Mouse (Mus musculus) urinary bladder, postnatal 10 days (tissue): ENCODE data around the gene Eno1.

ENCODE experiments used
- DNase-seq: peaks from one replicate; pipeline ENCODE4 v3.0.0; 2022; ENCODE audit warnings: low spot score

Eno1 gene

GRCm38 (mm10) chr4:150236521-150237481 lies at the start of gene Eno1:
Gene Eno1, plus strand, starts transcription at chr4:150236721.
- peak; percentile 92 for DNase-seq

- no peak for DNase-seq
Observed at GRCm38 (mm10) chr4:150188236-150188635, 48.3 kb upstream of the Eno1 start.

- DNase-seq: no peak
Observed at GRCm38 (mm10) chr4:150192199-150192598, 44.3 kb upstream of the Eno1 start.

- DNase-seq: no peak
Observed at GRCm38 (mm10) chr4:150193915-150194314, 42.6 kb upstream of the Eno1 start.

GRCm38 (mm10) chr4:150198268-150198667 lies 38.3 kb upstream of the Eno1 start:
- no peak for DNase-seq

GRCm38 (mm10) chr4:150201232-150201631 lies 35.3 kb upstream of the Eno1 start, which contains the start of gene Car6:
Gene Car6, minus strand, starts transcription at chr4:150201332.
- no peak for DNase-seq

GRCm38 (mm10) chr4:150202702-150203101 lies 33.8 kb upstream of the Eno1 start:
- DNase-seq: no peak

- no peak for DNase-seq
Observed at GRCm38 (mm10) chr4:150204877-150205276, 31.6 kb upstream of the Eno1 start.

- no peak for DNase-seq
Observed at GRCm38 (mm10) chr4:150209751-150210150, 26.8 kb upstream of the Eno1 start.

GRCm38 (mm10) chr4:150210306-150210705 lies 26.2 kb upstream of the Eno1 start:
- no peak for DNase-seq

- no peak for DNase-seq
Observed at GRCm38 (mm10) chr4:150211930-150212552, 24.5 kb upstream of the Eno1 start.

- no peak for DNase-seq
Observed at GRCm38 (mm10) chr4:150212553-150212971, 24.0 kb upstream of the Eno1 start.

- no peak for DNase-seq
Observed at GRCm38 (mm10) chr4:150213910-150214309, 22.6 kb upstream of the Eno1 start.

- DNase-seq: no peak
Observed at GRCm38 (mm10) chr4:150216423-150216822, 20.1 kb upstream of the Eno1 start.

- DNase-seq: no peak
Observed at GRCm38 (mm10) chr4:150217042-150217554, 19.4 kb upstream of the Eno1 start.

GRCm38 (mm10) chr4:150217935-150218334 lies 18.6 kb upstream of the Eno1 start:
- DNase-seq: no peak

- no peak for DNase-seq
Observed at GRCm38 (mm10) chr4:150219501-150220292, 16.8 kb upstream of the Eno1 start.

- no peak for DNase-seq
Observed at GRCm38 (mm10) chr4:150220584-150220983, 15.9 kb upstream of the Eno1 start.

- DNase-seq: no peak
Observed at GRCm38 (mm10) chr4:150221017-150221640, 15.4 kb upstream of the Eno1 start.

GRCm38 (mm10) chr4:150223830-150224229 lies 12.7 kb upstream of the Eno1 start:
- DNase-seq: no peak

GRCm38 (mm10) chr4:150225700-150226099 lies 10.8 kb upstream of the Eno1 start:
- no peak for DNase-seq
